Mouse (Mus musculus) hindbrain, embryonic 13.5 days (tissue): ENCODE data around the gene Mrpl19. TPM values are rescaled to one million over a fixed set of nuclear protein-coding genes. Genes with fewer than 3 reads are reported as not detected.

Experiments
- ATAC-seq: fragments of 200-750 bp; cut with Nextera tagmentation; 2 replicates; pipeline ENCODE4 v1.8.0; 2017; ENCODE audit warnings: moderate TSS enrichment; ENCODE audit not compliant: low FRiP score
- H3K27ac ChIP-seq: fragments of 300-500 bp; sonication (generic); 2 replicates; pipeline ENCODE4 v1.5.1; 2015; ENCODE audit warnings: inconsistent platforms, mild to moderate bottlenecking, moderate library complexity
- H3K27me3 ChIP-seq: fragments of 300-500 bp; sonication (generic); 2 replicates; pipeline ENCODE4 v1.6.1; 2015; ENCODE audit warnings: mild to moderate bottlenecking, inconsistent platforms
- H3K36me3 ChIP-seq: fragments of 300-500 bp; sonication (generic); 2 replicates; pipeline ENCODE4 v1.6.1; 2015; ENCODE audit warnings: mild to moderate bottlenecking, inconsistent platforms
- H3K4me1 ChIP-seq: fragments of 300-500 bp; sonication (generic); replicated peaks from 2 replicates; pipeline ENCODE4 v1.6.1; 2015; ENCODE audit warnings: inconsistent platforms
- H3K4me2 ChIP-seq: fragments of 300-500 bp; sonication (generic); 2 replicates; pipeline ENCODE4 v1.6.1; 2015; ENCODE audit warnings: inconsistent platforms, mild to moderate bottlenecking, moderate library complexity
- H3K4me3 ChIP-seq: fragments of 300-500 bp; sonication (generic); 2 replicates; pipeline ENCODE4 v1.5.1; 2015; ENCODE audit warnings: mild to moderate bottlenecking, inconsistent platforms
- H3K9ac ChIP-seq: fragments of 300-500 bp; sonication (generic); 2 replicates; pipeline ENCODE4 v1.6.1; 2015; ENCODE audit warnings: mild to moderate bottlenecking, inconsistent platforms
- H3K9me3 ChIP-seq: fragments of 300-500 bp; sonication (generic); 2 replicates; pipeline ENCODE4 v1.6.1; 2016; ENCODE audit warnings: inconsistent platforms
- WGBS: fragments of 180-500 bp; shearing (Covaris S2); methylation state at CpG from one replicate; pipeline ENCODE4 v1.1.7; 2015; 5-methylcytosine and 5-hydroxymethylcytosine counted together
- polyA plus RNA-seq: library from polyadenylated mRNA; unstranded; fragments of >200 nt; fragmentation: Nextera tagmentation; extraction: Ambion mirVana; gene quantifications from 2 replicates; pipeline ENCODE4 v1.2.1, GENCODE M21; 2015

The Mrpl19 gene
- polyA plus RNA-seq, 1 experiment from 2014 or later = 48.5 TPM

- Histone ChIP-seq H3K4me2 (peak overlapping the region; percentile 57), H3K9me3 (no peaks in the 10 kb centered on the region), H3K36me3 (peaks cover 24% of the 10 kb centered on the region), H3K27me3 (no peaks in the 10 kb centered on the region), H3K27ac (no peak overlapping the region), H3K4me1 (peaks cover 10% of the 10 kb centered on the region), H3K9ac (0 out of 2 replicates have a peak overlapping the region, but pooled peaks have one; percentile 75), H3K4me3 (peak overlapping the region; percentile 64)
- WGBS = 60% methylated on average over 2 of the region's 2 CpGs
- peak; percentile 82; the same call in 1 of the 2 replicates for ATAC-seq
Measured at GRCm38 (mm10) chr6:81966068-81966544, 348 bp upstream of the Mrpl19 start.

GRCm38 (mm10) chr6:81960284-81960683 lies 5.5 kb downstream of the Mrpl19 start:
- Histone ChIP-seq H3K4me3 (no peak overlapping the region), H3K27me3 (no peaks in the 10 kb centered on the region), H3K9me3 (no peaks in the 10 kb centered on the region), H3K4me2 (no peak overlapping the region), H3K9ac (no peak overlapping the region), H3K4me1 (peaks cover 10% of the 10 kb centered on the region), H3K36me3 (peaks cover 79% of the 10 kb centered on the region), H3K27ac (no peak overlapping the region)
- ATAC-seq = no peak
- WGBS = 96% methylated on average over 1 of the region's 1 CpGs

- H3K27me3 ChIP-seq = no peaks in the 10 kb centered on the region
- 94% methylated on average over 8 of the region's 8 CpGs for WGBS
- peaks cover 6% of the 10 kb centered on the region for H3K4me1 ChIP-seq
- H3K4me2 ChIP-seq = no peak overlapping the region
- no peaks in the 10 kb centered on the region for H3K9me3 ChIP-seq
- no peak for ATAC-seq
- H3K36me3 ChIP-seq = peaks cover 84% of the 10 kb centered on the region
- no peak overlapping the region for H3K27ac ChIP-seq
- no peak overlapping the region for H3K9ac ChIP-seq
- H3K4me3 ChIP-seq = no peak overlapping the region
Measured at GRCm38 (mm10) chr6:81959866-81960265, 5.9 kb downstream of the Mrpl19 start.

- Histone ChIP-seq H3K4me1 (no peaks in the 10 kb centered on the region), H3K27me3 (no peaks in the 10 kb centered on the region), H3K9me3 (no peaks in the 10 kb centered on the region), H3K4me2 (no peak overlapping the region), H3K27ac (no peak overlapping the region), H3K4me3 (no peak overlapping the region), H3K9ac (no peak overlapping the region), H3K36me3 (peaks cover 90% of the 10 kb centered on the region)
- ATAC-seq = no peak
- 89% methylated on average over 11 of the region's 11 CpGs for WGBS
Measured at GRCm38 (mm10) chr6:81957992-81958391, 7.8 kb downstream of the Mrpl19 start.

- ATAC-seq = no peak
Measured at GRCm38 (mm10) chr6:81956399-81956798, 9.4 kb downstream of the Mrpl19 start.

GRCm38 (mm10) chr6:81955133-81955532 lies 10.6 kb downstream of the Mrpl19 start:
- Histone ChIP-seq H3K4me3 (no peak overlapping the region), H3K9ac (no peak overlapping the region), H3K36me3 (peaks cover 91% of the 10 kb centered on the region), H3K4me1 (no peaks in the 10 kb centered on the region), H3K27ac (no peak overlapping the region), H3K9me3 (no peaks in the 10 kb centered on the region), H3K27me3 (no peaks in the 10 kb centered on the region), H3K4me2 (no peak overlapping the region)
- no peak for ATAC-seq
- WGBS = 97% methylated on average over 5 of the region's 5 CpGs

More at GRCm38 (mm10) chr6:81956399-81956798, 9.4 kb downstream of the Mrpl19 start:
- 94% methylated on average over 4 of the region's 4 CpGs for WGBS
- no peaks in the 10 kb centered on the region for H3K4me1 ChIP-seq
- H3K36me3 ChIP-seq = peaks cover 90% of the 10 kb centered on the region
- no peak overlapping the region for H3K4me2 ChIP-seq
- H3K27ac ChIP-seq = no peak overlapping the region
- H3K9me3 ChIP-seq = no peaks in the 10 kb centered on the region
- H3K27me3 ChIP-seq = no peaks in the 10 kb centered on the region
- H3K9ac ChIP-seq = no peak overlapping the region
- H3K4me3 ChIP-seq = no peak overlapping the region

GRCm38 (mm10) chr6:81946906-81947305 lies 18.9 kb downstream of the Mrpl19 start:
- WGBS = 96% methylated on average over 6 of the region's 6 CpGs
- H3K9me3 ChIP-seq = no peaks in the 10 kb centered on the region
- peaks cover 95% of the 10 kb centered on the region for H3K36me3 ChIP-seq
- no peak for ATAC-seq
- H3K27me3 ChIP-seq = no peaks in the 10 kb centered on the region
- H3K4me2 ChIP-seq = no peak overlapping the region
- H3K27ac ChIP-seq = no peak overlapping the region
- no peak overlapping the region for H3K4me3 ChIP-seq
- H3K4me1 ChIP-seq = no peaks in the 10 kb centered on the region
- no peak overlapping the region for H3K9ac ChIP-seq

- no peak for ATAC-seq
- no peak overlapping the region for H3K9ac ChIP-seq
- H3K27me3 ChIP-seq = no peaks in the 10 kb centered on the region
- WGBS = 95% methylated on average over 3 of the region's 3 CpGs
- H3K36me3 ChIP-seq = peaks cover 95% of the 10 kb centered on the region
- H3K9me3 ChIP-seq = no peaks in the 10 kb centered on the region
- H3K4me1 ChIP-seq = no peaks in the 10 kb centered on the region
- no peak overlapping the region for H3K4me2 ChIP-seq
- H3K4me3 ChIP-seq = no peak overlapping the region
- H3K27ac ChIP-seq = no peak overlapping the region
Measured at GRCm38 (mm10) chr6:81944432-81944831, 21.3 kb downstream of the Mrpl19 start.

- no peak for ATAC-seq
- peaks cover 89% of the 10 kb centered on the region for H3K36me3 ChIP-seq
Measured at GRCm38 (mm10) chr6:81943281-81943680, 22.5 kb downstream of the Mrpl19 start.

GRCm38 (mm10) chr6:81941718-81942117 lies 24.0 kb downstream of the Mrpl19 start:
- Histone ChIP-seq H3K36me3 (peaks cover 81% of the 10 kb centered on the region), H3K4me1 (no peaks in the 10 kb centered on the region), H3K4me3 (no peak overlapping the region), H3K4me2 (no peak overlapping the region), H3K9me3 (no peaks in the 10 kb centered on the region), H3K27ac (no peak overlapping the region), H3K9ac (no peak overlapping the region), H3K27me3 (no peaks in the 10 kb centered on the region)
- no peak for ATAC-seq
- 90% methylated on average over 5 of the region's 5 CpGs for WGBS

More at GRCm38 (mm10) chr6:81943281-81943680, 22.5 kb downstream of the Mrpl19 start:
- no peaks in the 10 kb centered on the region for H3K27me3 ChIP-seq
- H3K4me3 ChIP-seq = no peak overlapping the region
- no peak overlapping the region for H3K9ac ChIP-seq
- 95% methylated on average over 2 of the region's 2 CpGs for WGBS
- H3K4me2 ChIP-seq = no peak overlapping the region
- no peaks in the 10 kb centered on the region for H3K9me3 ChIP-seq
- no peaks in the 10 kb centered on the region for H3K4me1 ChIP-seq
- H3K27ac ChIP-seq = no peak overlapping the region

GRCm38 (mm10) chr6:81933281-81933680 lies 32.5 kb downstream of the Mrpl19 start:
- ATAC-seq = no peak
- Histone ChIP-seq H3K36me3 (peaks cover 74% of the 10 kb centered on the region), H3K27me3 (no peaks in the 10 kb centered on the region), H3K4me1 (no peaks in the 10 kb centered on the region), H3K9me3 (no peaks in the 10 kb centered on the region), H3K9ac (no peak overlapping the region), H3K4me3 (no peak overlapping the region), H3K4me2 (no peak overlapping the region), H3K27ac (no peak overlapping the region)
- 93% methylated on average over 3 of the region's 3 CpGs for WGBS

GRCm38 (mm10) chr6:81929402-81929801 lies 36.4 kb downstream of the Mrpl19 start:
- Histone ChIP-seq H3K9me3 (no peaks in the 10 kb centered on the region), H3K9ac (no peak overlapping the region), H3K36me3 (peaks cover 72% of the 10 kb centered on the region), H3K4me1 (peaks cover 3% of the 10 kb centered on the region), H3K27ac (no peak overlapping the region), H3K27me3 (no peaks in the 10 kb centered on the region), H3K4me2 (no peak overlapping the region), H3K4me3 (no peak overlapping the region)
- ATAC-seq = no peak
- WGBS = 91% methylated on average over 4 of the region's 4 CpGs

GRCm38 (mm10) chr6:81924304-81924703 lies 41.5 kb downstream of the Mrpl19 start:
- no peaks in the 10 kb centered on the region for H3K9me3 ChIP-seq
- H3K27ac ChIP-seq = no peak overlapping the region
- peak overlapping the region; percentile 84 for H3K4me3 ChIP-seq
- peak overlapping the region; percentile 94 for H3K9ac ChIP-seq
- peaks cover 28% of the 10 kb centered on the region for H3K36me3 ChIP-seq
- peak overlapping the region; percentile 77 for H3K4me2 ChIP-seq
- 13% methylated on average over 5 of the region's 5 CpGs for WGBS
- peaks cover 9% of the 10 kb centered on the region for H3K4me1 ChIP-seq
- H3K27me3 ChIP-seq = no peaks in the 10 kb centered on the region
- no peak for ATAC-seq
